Mouse (Mus musculus) erythroblast, embryonic 14.5 days (primary cell): ENCODE data around the gene Fblim1.

Experiments
- GATA1 ChIP-seq: IDR thresholded peaks from 2 replicates; pipeline ENCODE4 v1.6.1; 2012; ENCODE audit warnings: low read length, inconsistent platforms, mixed read lengths
- TAL1 ChIP-seq: IDR thresholded peaks from 3 replicates; pipeline ENCODE4 v1.6.1; 2012; ENCODE audit warnings: low read length, inconsistent platforms, mixed read lengths

- TF ChIP-seq GATA1 (no peak), TAL1 (no peak)
These were observed 17.8 kb upstream of the Fblim1 start, which contains the start of gene Slc25a34 for GRCm38 (mm10) chr4:141623666-141624065.
